Mouse (Mus musculus) ovary, postnatal 36 days (tissue): Measurements from ENCODE around the gene Qprt.
A peak's percentile ranks its signal among the peaks of the same experiment; 100 is the strongest.
"Not testable (repeated sequence)": the region's sequence is repeated elsewhere in the genome, so short reads cannot be mapped to it uniquely, and the experiment has no call there.

Experiments
- DNase-seq: peaks from one replicate; pipeline ENCODE4 v3.0.0; 2022; ENCODE audit warnings: low spot score, mixed read lengths

The Qprt gene

GRCm38 (mm10) chr7:127096456-127096855 lies 25.6 kb downstream of the Qprt start:
- no peak for DNase-seq

GRCm38 (mm10) chr7:127093914-127094313 lies 28.1 kb downstream of the Qprt start:
- no peak for DNase-seq

GRCm38 (mm10) chr7:127091114-127091896 lies 30.7 kb downstream of the Qprt start, which contains the start of gene AI467606:
Gene AI467606, plus strand, starts transcription at chr7:127091359.
- peak; percentile 49 for DNase-seq

- no peak for DNase-seq
These were observed 31.6 kb downstream of the Qprt start for GRCm38 (mm10) chr7:127090154-127091113.

- DNase-seq = no peak
These were observed 32.9 kb downstream of the Qprt start for GRCm38 (mm10) chr7:127088901-127089845.

- DNase-seq = no peak
These were observed 33.9 kb downstream of the Qprt start for GRCm38 (mm10) chr7:127088083-127088482.

GRCm38 (mm10) chr7:127087278-127088010 lies 34.6 kb downstream of the Qprt start, which contains the start of gene Zg16:
Gene Zg16, minus strand, starts transcription at chr7:127087328.
- not testable (repeated sequence) for DNase-seq

GRCm38 (mm10) chr7:127085751-127086150 lies 36.3 kb downstream of the Qprt start:
- DNase-seq = not testable (repeated sequence)

GRCm38 (mm10) chr7:127084794-127085193 lies 37.2 kb downstream of the Qprt start:
- no peak for DNase-seq

- no peak for DNase-seq
These were observed 38.3 kb downstream of the Qprt start for GRCm38 (mm10) chr7:127083689-127084088.

GRCm38 (mm10) chr7:127082995-127083394 lies 39.0 kb downstream of the Qprt start:
- DNase-seq = no peak

GRCm38 (mm10) chr7:127082271-127082670 lies 39.8 kb downstream of the Qprt start:
- DNase-seq = no peak

- DNase-seq = no peak
These were observed 42.0 kb downstream of the Qprt start for GRCm38 (mm10) chr7:127080045-127080444.

GRCm38 (mm10) chr7:127077692-127078091 lies 44.3 kb downstream of the Qprt start:
- no peak for DNase-seq

GRCm38 (mm10) chr7:127076188-127076587 lies 45.8 kb downstream of the Qprt start:
- DNase-seq = no peak

- no peak for DNase-seq
These were observed 48.8 kb downstream of the Qprt start for GRCm38 (mm10) chr7:127073221-127073620.

- no peak for DNase-seq
These were observed 51.1 kb downstream of the Qprt start for GRCm38 (mm10) chr7:127070871-127071413.

GRCm38 (mm10) chr7:127066317-127066716 lies 55.7 kb downstream of the Qprt start:
- DNase-seq = no peak

- no peak for DNase-seq
These were observed 56.5 kb downstream of the Qprt start for GRCm38 (mm10) chr7:127065538-127065937.
